Mouse (Mus musculus): ENCODE measurements around the gene Cops9. TPM values are rescaled to one million over a fixed set of nuclear protein-coding genes. Genes with fewer than 3 reads are reported as not detected.

Gene Cops9
- total and polyA plus RNA-seq, 3 experiments, result 168 to 209 (median 185) TPM

DNA sequence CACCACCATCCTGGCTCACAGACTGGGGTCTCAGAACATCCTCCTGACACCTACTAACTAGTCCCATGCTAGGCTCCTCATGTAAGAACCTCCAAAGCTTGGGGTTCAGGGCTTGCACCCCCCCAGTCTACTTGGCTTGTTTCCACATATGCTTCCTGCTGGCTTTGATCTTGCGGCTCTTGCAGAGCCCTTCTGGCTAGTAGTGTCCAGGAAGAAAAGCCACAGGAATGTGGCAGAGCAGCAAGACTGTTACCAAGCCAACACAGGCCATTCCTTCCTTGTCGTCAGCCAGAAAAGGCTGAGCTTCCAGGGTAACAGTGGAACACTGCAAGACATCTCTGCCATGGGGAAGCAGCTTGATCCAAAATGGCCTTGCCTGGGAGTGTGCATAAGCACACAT lies 12.9 kb upstream of the Cops9 start:
- Histone ChIP-seq H3K9me3 (replicated peaks; ENCODE audit: low read length) (no peaks in the 10 kb centered on the region), H3K27me3 (replicated peaks) (peaks cover 100% of the 10 kb centered on the region)

DNA sequence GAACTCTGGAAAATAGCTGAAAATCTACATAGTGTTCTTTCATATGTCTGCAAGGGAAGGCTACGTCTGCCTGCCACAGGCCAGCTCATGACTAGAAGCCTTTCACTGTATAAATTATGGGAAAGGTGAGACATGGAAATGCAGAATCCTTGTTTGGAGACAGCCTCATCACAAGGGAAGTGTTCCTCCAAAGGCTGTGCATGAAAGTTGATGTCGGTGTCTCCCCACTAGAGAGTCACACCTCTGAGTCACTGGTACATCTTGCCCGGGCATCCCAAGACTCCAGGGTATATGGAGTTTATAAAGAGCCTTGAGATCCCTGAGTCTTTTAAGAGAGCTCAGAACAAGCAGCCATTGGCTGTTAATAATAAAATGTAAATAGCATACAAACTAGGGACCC lies 11.4 kb upstream of the Cops9 start:
- H3K9ac ChIP-seq (ENCODE audit: insufficient read depth, low read depth), result no peak overlapping the region
- in situ Hi-C loops (cut with MboI; ENCODE audit: low pct_ligation_motif_present, low pct_unique_long_range_greater_than_20kb, low sequenced_read_pairs), result loop anchor here (10.0 kb wide), 1 partner anchor 182 kb away; the partner anchor contains the start of gene Gpc1
- no peaks in the 10 kb centered on the region for H3K79me2 ChIP-seq (replicated peaks; ENCODE audit: control insufficient read depth, extremely low read depth, insufficient read depth, poor library complexity, severe bottlenecking)
- dilution Hi-C loops (cut with MboI; ENCODE audit: extremely low pct_ligation_motif_present, extremely low pct_unique_long_range_greater_than_20kb, low sequenced_read_pairs), result no loop called here
- H3K9me3 ChIP-seq (replicated peaks; ENCODE audit: low read length), result no peaks in the 10 kb centered on the region
- H3K27ac ChIP-seq (ENCODE audit: insufficient read depth, low read depth), result no peak overlapping the region
- H3K4me2 ChIP-seq (ENCODE audit: insufficient read depth, low read depth, poor library complexity, severe bottlenecking), result no peak overlapping the region
- TF ChIP-seq RCOR1 (conservative IDR thresholded peaks at IDR 0.05; ENCODE audit: low read depth, low read length) (no peak), ZMIZ1 (IDR thresholded peaks at IDR 0.05; ENCODE audit: low read depth, low read length) (no peak), MXI1 (IDR thresholded peaks at IDR 0.05; ENCODE audit: low read depth, low read length) (no peak)
- H3K4me1 ChIP-seq (ENCODE audit: control insufficient read depth in 1 of 2, insufficient read depth in 2 of 2), result peaks cover 2 to 5% of the 10 kb centered on the region in 2 experiments; a peak in 3 of 4 replicates
- DNase-seq (ENCODE audit: extremely low read depth), result no peak
- no peak overlapping the region for H3K4me3 ChIP-seq (replicated peaks in 1 of 3; ENCODE audit: low read depth in 2 of 3, low read length in 2 of 3, poor library complexity in 1 of 3)
- peaks cover 97% of the 10 kb centered on the region for H3K27me3 ChIP-seq (replicated peaks)
- H3K36me3 ChIP-seq (replicated peaks in 1 of 2; ENCODE audit: control insufficient read depth in 1 of 2, insufficient read depth in 1 of 2, low read length in 1 of 2), result no peaks in the 10 kb centered on the region

More for the DNA sequence above, 12.9 kb upstream of the Cops9 start:
- Histone ChIP-seq H3K4me3 (replicated peaks in 1 of 3; ENCODE audit: low read depth in 2 of 3, low read length in 2 of 3, poor library complexity in 1 of 3) (no peak overlapping the region), H3K36me3 (replicated peaks in 1 of 2; ENCODE audit: control insufficient read depth in 1 of 2, insufficient read depth in 1 of 2, low read length in 1 of 2) (no peaks in the 10 kb centered on the region), H3K4me2 (ENCODE audit: insufficient read depth, low read depth, poor library complexity, severe bottlenecking) (no peak overlapping the region), H3K27ac (ENCODE audit: insufficient read depth, low read depth) (no peak overlapping the region), H3K79me2 (replicated peaks; ENCODE audit: control insufficient read depth, extremely low read depth, insufficient read depth, poor library complexity, severe bottlenecking) (no peaks in the 10 kb centered on the region), H3K4me1 (ENCODE audit: control insufficient read depth in 1 of 2, insufficient read depth in 2 of 2) (no peaks in the 10 kb centered on the region), H3K9ac (ENCODE audit: insufficient read depth, low read depth) (no peak overlapping the region)
- dilution Hi-C loops (cut with MboI; ENCODE audit: extremely low pct_ligation_motif_present, extremely low pct_unique_long_range_greater_than_20kb, low sequenced_read_pairs), result no loop called here
- in situ Hi-C loops (cut with MboI; ENCODE audit: low pct_ligation_motif_present, low pct_unique_long_range_greater_than_20kb, low sequenced_read_pairs), result loop anchor here (10.0 kb wide), 1 partner anchor 180 kb away; the partner anchor contains the start of gene Gpc1
- TF ChIP-seq JUND (conservative IDR thresholded peaks at IDR 0.05; ENCODE audit: low read depth, low read length) (no peak), EP300 (IDR thresholded peaks at IDR 0.05; ENCODE audit: low read length) (no peak), ZKSCAN1 (IDR thresholded peaks at IDR 0.05; ENCODE audit: borderline replicate concordance, low read depth, low read length) (no peak)
- no peak for DNase-seq (ENCODE audit: extremely low read depth)

GRCm38 (mm10) chr1:92651467-92651866 lies 9.7 kb upstream of the Cops9 start:
- dilution Hi-C loops (cut with MboI; ENCODE audit: extremely low pct_ligation_motif_present, extremely low pct_unique_long_range_greater_than_20kb, low sequenced_read_pairs), result no loop called here
- H3K27me3 ChIP-seq (replicated peaks), result peaks cover 91% of the 10 kb centered on the region

More at GRCm38 (mm10) chr1:92651467-92651866, 9.7 kb upstream of the Cops9 start:
- Histone ChIP-seq H3K9me3 (replicated peaks; ENCODE audit: low read length) (no peaks in the 10 kb centered on the region), H3K9ac (ENCODE audit: insufficient read depth, low read depth) (no peak overlapping the region), H3K4me1 (ENCODE audit: control insufficient read depth in 1 of 2, insufficient read depth in 2 of 2) (peaks cover 5 to 8% of the 10 kb centered on the region in 2 experiments; a peak in 3 of 4 replicates), H3K4me2 (ENCODE audit: insufficient read depth, low read depth, poor library complexity, severe bottlenecking) (no peak overlapping the region), H3K79me2 (replicated peaks; ENCODE audit: control insufficient read depth, extremely low read depth, insufficient read depth, poor library complexity, severe bottlenecking) (no peaks in the 10 kb centered on the region), H3K36me3 (replicated peaks in 1 of 2; ENCODE audit: control insufficient read depth in 1 of 2, insufficient read depth in 1 of 2, low read length in 1 of 2) (no peaks in the 10 kb centered on the region), H3K4me3 (replicated peaks in 1 of 3; ENCODE audit: low read depth in 2 of 3, low read length in 2 of 3, poor library complexity in 1 of 3) (no peak overlapping the region), H3K27ac (ENCODE audit: insufficient read depth, low read depth) (no peak overlapping the region)
- in situ Hi-C loops (cut with MboI; ENCODE audit: low pct_ligation_motif_present, low pct_unique_long_range_greater_than_20kb, low sequenced_read_pairs), result loop anchor here (10.0 kb wide), 1 partner anchor 183 kb away; the partner anchor contains the start of gene Gpc1
- TF ChIP-seq CHD1 (IDR thresholded peaks at IDR 0.05; ENCODE audit: low read depth, low read length) (no peak), HCFC1 (IDR thresholded peaks at IDR 0.05; ENCODE audit: low read depth, low read length) (no peak)
- DNase-seq (ENCODE audit: extremely low read depth), result no peak

Data from CH12.LX (cell line).